Mouse (Mus musculus) ovary, postnatal 36 days (tissue): ENCODE data around the gene Podn.

Source experiments
- DNase-seq: peaks from one replicate; pipeline ENCODE4 v3.0.0; 2022; ENCODE audit warnings: low spot score, mixed read lengths

The Podn gene

GRCm38 (mm10) chr4:107966416-107967109 lies 129.7 kb downstream of the Podn start:
- DNase-seq = no peak
